Mouse (Mus musculus): ENCODE measurements around the gene Dhx16. TPM values are rescaled to one million over a fixed set of nuclear protein-coding genes. Genes with fewer than 3 reads are reported as not detected.

The Dhx16 gene
- total and polyA plus RNA-seq, 3 experiments = 79.2 to 101 TPM; not detected in 1

DNA sequence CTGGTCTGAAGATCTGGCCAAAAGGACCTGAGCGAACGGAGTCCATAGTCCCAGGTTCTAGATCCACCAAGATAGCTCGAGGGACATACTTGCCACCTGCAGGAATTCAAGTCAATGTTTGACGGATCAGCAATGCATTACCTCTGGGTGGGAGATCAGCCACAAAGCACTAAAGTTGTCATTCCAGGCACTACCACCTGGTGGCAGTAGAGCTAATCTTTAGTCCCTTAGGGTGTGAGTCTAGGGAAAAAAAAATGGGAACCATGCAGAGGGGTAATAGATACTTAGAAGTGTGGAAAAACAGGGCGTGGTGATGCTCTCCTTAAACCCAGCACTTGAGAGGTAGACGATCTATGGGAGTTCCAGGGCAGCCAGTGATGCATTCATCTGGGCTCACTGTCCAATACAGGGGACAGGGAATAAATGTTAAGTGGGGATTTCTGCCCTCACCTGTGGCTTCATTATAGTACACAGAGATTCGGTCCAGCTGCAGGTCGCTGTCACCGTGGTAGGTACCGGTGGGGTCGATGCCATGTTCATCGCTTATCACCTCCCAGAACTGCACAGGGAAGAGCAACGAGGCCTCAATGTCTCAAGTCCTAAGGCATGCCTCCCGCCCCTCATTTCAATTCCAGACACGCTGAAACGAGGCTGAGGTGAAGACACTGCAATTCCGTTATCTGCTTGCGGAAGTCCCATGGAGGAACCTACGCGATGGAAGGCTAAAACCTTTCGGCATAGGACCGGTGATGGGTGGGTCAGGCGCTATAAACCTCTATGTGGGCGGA lies 43.2 kb upstream of the Dhx16 start:
- Histone ChIP-seq H3K27me3 (ENCODE audit: control insufficient read depth in 1 of 2, insufficient read depth in 2 of 2, low read length in 2 of 2) (no peaks in the 10 kb centered on the region), H3K27ac (ENCODE audit: control insufficient read depth, low read depth, low read length) (peak overlapping the region; percentile 82), H3K4me3 (ENCODE audit: control insufficient read depth in 1 of 2, insufficient read depth in 1 of 2, low read depth in 2 of 2, low read length in 2 of 2) (peak overlapping the region; percentile 39 to 99), H3K9me3 (replicated peaks; ENCODE audit: insufficient read depth, low read length) (no peaks in the 10 kb centered on the region), H3K36me3 (ENCODE audit: control insufficient read depth in 1 of 2, insufficient read depth in 2 of 2, low read length in 2 of 2) (peaks cover 11 to 47% of the 10 kb centered on the region in 2 experiments), H3K4me1 (ENCODE audit: control insufficient read depth in 1 of 2, insufficient read depth in 2 of 2, low read length in 2 of 2) (peaks cover 0 to 49% of the 10 kb centered on the region in 2 experiments), H3K9ac (ENCODE audit: control insufficient read depth, low read depth, low read length, poor library complexity, severe bottlenecking) (peak overlapping the region; percentile 99), H3K79me2 (ENCODE audit: control insufficient read depth, insufficient read depth, low read length, poor library complexity) (peaks cover 37% of the 10 kb centered on the region)
- TF ChIP-seq CTCF (IDR thresholded peaks at IDR 0.05 in 2 of 3, conservative IDR thresholded peaks at IDR 0.05 in 1 of 3; ENCODE audit: control insufficient read depth in 1 of 3, insufficient read depth in 1 of 3, low read depth in 2 of 3, low read length in 3 of 3, poor library complexity in 1 of 3, severe bottlenecking in 1 of 3) (peak in 2 of 3 experiments; percentile 28 to 91; a peak in 4 of 6 replicates), POLR2AphosphoS5 (IDR thresholded peaks at IDR 0.05; ENCODE audit: borderline replicate concordance, low read depth, low read length) (0 out of 2 replicates have a peak, but pooled peaks have one; percentile 79), POLR2A (IDR thresholded peaks at IDR 0.05; ENCODE audit: control insufficient read depth in 1 of 2, insufficient read depth in 1 of 2, low read depth in 1 of 2, low read length in 2 of 2, poor library complexity in 1 of 2) (peak; percentile 2 to 21; a peak in 1 of 4 replicates), ZC3H11A (IDR thresholded peaks at IDR 0.05; ENCODE audit: low read depth, low read length) (no peak)
- DNase-seq (ENCODE audit: low read depth, low spot score) = peak; percentile 90

DNA sequence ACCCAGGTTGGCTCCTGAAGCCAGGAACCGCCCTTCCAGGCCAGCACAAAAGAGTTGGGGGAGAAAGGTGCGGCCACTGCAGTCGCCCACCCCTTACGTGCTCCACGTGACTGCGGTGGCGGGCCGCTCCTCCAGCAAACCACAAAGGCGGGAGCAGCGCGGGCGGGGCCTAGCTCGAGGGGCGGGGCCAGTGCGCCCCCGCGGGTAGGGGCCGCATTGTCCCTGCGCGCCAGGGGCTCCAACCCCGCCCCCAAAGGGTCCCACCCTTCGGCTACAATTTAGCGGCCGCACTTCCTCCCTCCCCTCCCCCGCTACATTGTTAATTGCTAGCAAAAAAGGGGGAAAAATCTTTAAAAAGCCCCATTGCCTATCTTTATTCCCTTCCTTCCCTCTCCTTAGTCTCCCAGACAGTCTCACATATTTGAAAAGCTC lies 42.6 kb upstream of the Dhx16 start:
- Histone ChIP-seq H3K79me2 (ENCODE audit: control insufficient read depth, insufficient read depth, low read length, poor library complexity) (peaks cover 42% of the 10 kb centered on the region), H3K27ac (ENCODE audit: control insufficient read depth, low read depth, low read length) (peak overlapping the region; percentile 97), H3K36me3 (ENCODE audit: control insufficient read depth in 1 of 2, insufficient read depth in 2 of 2, low read length in 2 of 2) (peaks cover 11 to 47% of the 10 kb centered on the region in 2 experiments), H3K27me3 (ENCODE audit: control insufficient read depth in 1 of 2, insufficient read depth in 2 of 2, low read length in 2 of 2) (no peaks in the 10 kb centered on the region), H3K9ac (ENCODE audit: control insufficient read depth, low read depth, low read length, poor library complexity, severe bottlenecking) (peak overlapping the region; percentile 99), H3K4me3 (ENCODE audit: control insufficient read depth in 1 of 2, insufficient read depth in 1 of 2, low read depth in 2 of 2, low read length in 2 of 2) (peak overlapping the region; percentile 84 to 99), H3K4me1 (ENCODE audit: control insufficient read depth in 1 of 2, insufficient read depth in 2 of 2, low read length in 2 of 2) (peaks cover 0 to 51% of the 10 kb centered on the region in 2 experiments), H3K9me3 (replicated peaks; ENCODE audit: insufficient read depth, low read length) (no peaks in the 10 kb centered on the region)
- peak in 1 of 2 experiments; percentile 70; a peak in 2 of 4 replicates for TF ChIP-seq POLR2A (IDR thresholded peaks at IDR 0.05; ENCODE audit: control insufficient read depth in 1 of 2, insufficient read depth in 1 of 2, low read depth in 1 of 2, low read length in 2 of 2, poor library complexity in 1 of 2)
- TF ChIP-seq CTCF (IDR thresholded peaks at IDR 0.05 in 2 of 3, conservative IDR thresholded peaks at IDR 0.05 in 1 of 3; ENCODE audit: control insufficient read depth in 1 of 3, insufficient read depth in 1 of 3, low read depth in 2 of 3, low read length in 3 of 3, poor library complexity in 1 of 3, severe bottlenecking in 1 of 3) = 0 out of 6 replicates have a peak, but pooled peaks of 1 of the 3 experiments have one; percentile 2
- TF ChIP-seq USF2 (IDR thresholded peaks at IDR 0.05; ENCODE audit: borderline replicate concordance in 1 of 2, insufficient read depth in 1 of 2, low read depth in 1 of 2, low read length in 2 of 2) = 0 out of 4 replicates have a peak, but pooled peaks of 1 of the 2 experiments have one; percentile 8
- TF ChIP-seq TBP (IDR thresholded peaks at IDR 0.05; ENCODE audit: low read depth, low read length) = peak; percentile 69; the same call in 1 of the 2 replicates
- TF ChIP-seq TAL1 (IDR thresholded peaks at IDR 0.05; ENCODE audit: low read length) = no peak
- DNase-seq (ENCODE audit: low read depth, low spot score) = peak; percentile 95

DNA sequence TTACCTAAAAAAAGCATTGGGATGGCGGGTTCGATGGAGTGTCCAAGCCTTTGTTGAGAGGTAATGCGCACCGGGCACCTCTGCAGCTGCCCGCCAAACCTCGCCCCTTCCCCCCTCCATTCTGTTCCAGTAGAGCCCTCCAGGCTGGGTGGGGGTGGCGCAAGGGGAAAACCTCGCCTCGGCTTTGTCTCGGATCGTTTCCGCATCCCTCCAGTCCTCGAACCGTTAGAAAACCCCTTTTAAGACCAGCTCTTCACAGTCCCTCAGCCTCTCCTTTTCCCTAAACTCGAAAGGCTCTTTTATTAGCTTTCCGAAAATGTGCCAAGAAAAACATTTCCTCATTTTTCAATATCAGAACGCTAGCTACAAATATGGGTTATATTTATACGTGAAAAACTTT lies 42.1 kb upstream of the Dhx16 start:
- peaks cover 44% of the 10 kb centered on the region for H3K79me2 ChIP-seq (ENCODE audit: control insufficient read depth, insufficient read depth, low read length, poor library complexity)
- peak overlapping the region; percentile 84 to 99 for H3K4me3 ChIP-seq (ENCODE audit: control insufficient read depth in 1 of 2, insufficient read depth in 1 of 2, low read depth in 2 of 2, low read length in 2 of 2)
- peak overlapping the region; percentile 99 for H3K9ac ChIP-seq (ENCODE audit: control insufficient read depth, low read depth, low read length, poor library complexity, severe bottlenecking)
- peaks cover 0 to 52% of the 10 kb centered on the region in 2 experiments for H3K4me1 ChIP-seq (ENCODE audit: control insufficient read depth in 1 of 2, insufficient read depth in 2 of 2, low read length in 2 of 2)
- H3K27me3 ChIP-seq (ENCODE audit: control insufficient read depth in 1 of 2, insufficient read depth in 2 of 2, low read length in 2 of 2) = no peaks in the 10 kb centered on the region
- H3K27ac ChIP-seq (ENCODE audit: control insufficient read depth, low read depth, low read length) = peak overlapping the region; percentile 97
- TF ChIP-seq ETS1 (IDR thresholded peaks at IDR 0.05; ENCODE audit: low read depth, low read length) = no peak
- peak in 1 of 2 experiments; percentile 48; a peak in 1 of 4 replicates for TF ChIP-seq POLR2A (IDR thresholded peaks at IDR 0.05; ENCODE audit: control insufficient read depth in 1 of 2, insufficient read depth in 1 of 2, low read depth in 1 of 2, low read length in 2 of 2, poor library complexity in 1 of 2)
- no peak for TF ChIP-seq UBTF (IDR thresholded peaks at IDR 0.05; ENCODE audit: borderline replicate concordance, insufficient read depth, low read depth, low read length)
- TF ChIP-seq MXI1 (IDR thresholded peaks at IDR 0.05; ENCODE audit: low read depth, low read length) = no peak
- peak; percentile 79 for DNase-seq (ENCODE audit: low read depth, low spot score)
- H3K36me3 ChIP-seq (ENCODE audit: control insufficient read depth in 1 of 2, insufficient read depth in 2 of 2, low read length in 2 of 2) = peaks cover 11 to 50% of the 10 kb centered on the region in 2 experiments
- no peaks in the 10 kb centered on the region for H3K9me3 ChIP-seq (replicated peaks; ENCODE audit: insufficient read depth, low read length)
